Mouse (Mus musculus) bone marrow, adult 2 months (tissue): ENCODE results near the gene Rcn2. TPM values are rescaled to one million over a fixed set of nuclear protein-coding genes. Genes with fewer than 3 reads are reported as not detected.
A peak's percentile ranks its signal among the peaks of the same experiment; 100 is the strongest.

ENCODE experiments used
- H3K27ac ChIP-seq: fragments of 200-500 bp; 2 replicates; pipeline ENCODE4 v1.5.1; 2012; ENCODE audit warnings: low read depth, mild to moderate bottlenecking, control low read depth, inconsistent platforms, low read length; ENCODE audit not compliant: control insufficient read depth, poor library complexity, insufficient read depth
- H3K4me1 ChIP-seq: fragments of 200-500 bp; 2 replicates; pipeline ENCODE4 v1.6.1; 2011; ENCODE audit warnings: low read length; ENCODE audit not compliant: control insufficient read depth, insufficient read depth
- H3K4me3 ChIP-seq: fragments of 200-500 bp; replicated peaks from 2 replicates; pipeline ENCODE3; 2011; ENCODE audit warnings: mild to moderate bottlenecking, low read depth, low read length, control low read depth; ENCODE audit not compliant: control insufficient read depth
- CTCF ChIP-seq: fragments of 200-500 bp; IDR thresholded peaks from 2 replicates; pipeline ENCODE4 v1.5.1; 2011; ENCODE audit warnings: low read length, control low read depth; ENCODE audit not compliant: control insufficient read depth, insufficient read depth
- POLR2A ChIP-seq: fragments of 200-500 bp; IDR thresholded peaks from 2 replicates; pipeline ENCODE4 v1.6.1; 2011; ENCODE audit warnings: low read depth, mild to moderate bottlenecking, control low read depth, low read length, borderline replicate concordance; ENCODE audit not compliant: control insufficient read depth
- WGBS: fragments of 180-500 bp; shearing (Covaris S2); methylation state at CpG from one replicate; pipeline ENCODE4 v1.1.7; 2018; 5-methylcytosine and 5-hydroxymethylcytosine counted together
- polyA plus RNA-seq: library from polyadenylated mRNA; stranded (reverse); fragments of >200 nt; gene quantifications from 2 replicates; pipeline ENCODE4 v1.2.4, GENCODE M21; 2011; ENCODE audit warnings: low replicate concordance; ENCODE audit not compliant: missing spikeins, insufficient read depth, insufficient read length

The Rcn2 gene
- polyA plus RNA-seq, 1 experiment = 10.1 TPM

DNA sequence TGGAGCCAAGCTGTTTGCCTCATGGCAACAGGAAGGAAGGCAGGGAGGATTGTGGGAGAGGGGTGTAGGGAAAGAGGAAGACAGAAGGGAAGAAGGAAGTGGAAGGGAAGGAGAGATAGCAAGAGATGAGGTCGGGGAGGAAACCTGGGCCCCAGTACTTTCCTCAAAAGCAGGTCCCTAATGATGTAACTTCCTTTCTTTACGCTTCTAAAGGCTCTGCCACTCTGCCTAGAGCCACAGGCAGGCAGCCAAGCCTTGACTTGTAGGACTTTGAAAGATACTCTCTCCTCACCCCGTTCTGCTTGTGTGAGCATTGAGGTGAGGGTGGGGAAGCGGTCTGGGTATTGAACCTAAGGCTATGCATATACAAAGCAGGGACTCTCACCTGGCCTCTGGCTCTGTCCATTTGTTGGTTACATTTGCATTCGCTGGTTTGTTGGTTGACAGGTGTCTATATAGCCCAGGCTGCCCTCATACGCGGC, 58.4 kb downstream of the Rcn2 start:
- TF ChIP-seq CTCF = no peak
- TF ChIP-seq POLR2A = no peak
- Histone ChIP-seq H3K27ac (peak overlapping the region; percentile 29; the same call in 1 of the 2 replicates), H3K4me3 (no peak overlapping the region), H3K4me1 (peaks cover 26% of the 10 kb centered on the region)
- WGBS = 30% methylated on average over 7 of the region's 7 CpGs

DNA sequence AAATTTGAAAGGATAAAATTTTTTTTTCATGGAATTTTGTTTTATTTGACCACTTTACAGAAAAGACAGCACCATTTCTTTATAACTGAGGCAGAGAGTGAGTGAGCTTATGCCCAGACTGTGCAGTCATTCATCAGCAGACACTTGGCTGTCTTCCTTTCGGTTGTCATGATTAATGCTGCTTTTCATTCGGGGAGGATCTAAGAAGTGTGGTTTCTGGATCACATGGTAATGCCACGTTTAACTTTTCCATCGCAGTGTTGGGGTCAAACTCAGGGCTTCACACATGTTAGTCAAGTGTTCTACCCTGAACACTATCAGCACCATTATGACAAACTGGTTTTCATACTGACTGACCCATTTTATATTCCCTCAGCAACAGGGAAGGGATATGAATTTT, 59.4 kb downstream of the Rcn2 start:
- Histone ChIP-seq H3K27ac (no peak overlapping the region), H3K4me1 (peaks cover 26% of the 10 kb centered on the region), H3K4me3 (no peak overlapping the region)
- WGBS = 15% methylated on average over 4 of the region's 4 CpGs
- TF ChIP-seq CTCF (no peak), POLR2A (no peak)

DNA sequence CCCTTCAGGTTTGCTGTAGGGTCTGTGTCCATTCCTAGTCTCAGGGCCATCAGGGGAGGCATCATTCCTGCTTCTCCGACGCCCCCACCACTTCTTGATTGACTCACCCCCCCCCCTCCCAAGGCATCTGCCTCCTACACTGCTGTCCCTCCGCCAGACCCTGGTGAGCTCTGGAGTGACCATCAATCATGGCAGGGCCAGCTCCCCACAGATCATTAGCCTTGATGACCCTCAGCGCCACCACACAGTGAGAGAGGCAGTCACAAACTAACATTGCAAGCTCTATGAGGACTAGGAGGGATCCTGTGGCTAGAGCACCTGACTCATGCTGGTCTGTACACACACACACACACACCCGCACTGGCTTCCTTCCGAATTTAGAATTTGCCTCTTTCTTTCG, 63.3 kb downstream of the Rcn2 start:
- Histone ChIP-seq H3K4me1 (peaks cover 36% of the 10 kb centered on the region), H3K27ac (peak overlapping the region; percentile 88), H3K4me3 (no peak overlapping the region)
- 26% methylated on average over 7 of the region's 7 CpGs for WGBS
- no peak for TF ChIP-seq POLR2A
- no peak for TF ChIP-seq CTCF

DNA sequence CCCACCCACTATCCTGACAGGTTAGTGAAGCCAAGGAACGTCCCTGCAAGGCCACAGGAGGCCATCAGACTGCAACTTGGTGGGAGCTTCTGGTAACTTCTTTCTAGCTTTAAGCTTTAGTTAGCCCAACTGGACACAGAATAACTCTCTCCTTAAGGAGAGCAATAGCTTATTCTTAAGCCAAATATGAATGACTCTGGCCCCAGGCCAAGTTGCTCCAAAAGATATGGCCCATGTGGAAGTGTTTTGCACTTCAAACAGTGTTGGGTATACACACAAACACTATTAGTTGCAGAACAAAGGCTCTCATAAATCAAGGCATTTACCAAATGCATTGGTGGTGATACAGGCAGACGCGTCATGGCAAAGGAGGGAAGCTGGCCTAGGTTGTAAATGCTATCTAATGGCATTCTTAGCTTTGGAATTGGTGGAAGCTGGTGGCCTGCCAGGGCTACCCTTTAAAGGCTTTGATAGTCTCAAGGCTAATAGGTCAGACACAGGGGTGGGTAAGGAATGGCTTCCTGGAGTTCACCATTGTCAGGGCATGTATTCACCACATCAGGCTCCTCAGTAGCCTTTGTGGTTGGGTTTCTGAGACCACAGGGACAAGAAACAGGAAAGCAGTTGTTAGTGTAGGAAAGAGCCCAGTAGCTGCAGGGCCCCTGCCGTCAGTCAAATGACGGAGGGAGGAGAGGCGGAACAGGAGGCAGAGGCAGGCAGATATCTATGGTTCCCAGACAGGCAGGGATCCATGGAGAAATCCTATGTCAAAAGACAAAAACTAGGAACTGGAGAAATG, 64.8 kb downstream of the Rcn2 start:
- WGBS = 20% methylated on average over 6 of the region's 6 CpGs
- H3K4me1 ChIP-seq = peaks cover 33% of the 10 kb centered on the region
- TF ChIP-seq POLR2A (no peak), CTCF (no peak)
- H3K4me3 ChIP-seq = no peak overlapping the region
- peak overlapping the region; percentile 71 for H3K27ac ChIP-seq

DNA sequence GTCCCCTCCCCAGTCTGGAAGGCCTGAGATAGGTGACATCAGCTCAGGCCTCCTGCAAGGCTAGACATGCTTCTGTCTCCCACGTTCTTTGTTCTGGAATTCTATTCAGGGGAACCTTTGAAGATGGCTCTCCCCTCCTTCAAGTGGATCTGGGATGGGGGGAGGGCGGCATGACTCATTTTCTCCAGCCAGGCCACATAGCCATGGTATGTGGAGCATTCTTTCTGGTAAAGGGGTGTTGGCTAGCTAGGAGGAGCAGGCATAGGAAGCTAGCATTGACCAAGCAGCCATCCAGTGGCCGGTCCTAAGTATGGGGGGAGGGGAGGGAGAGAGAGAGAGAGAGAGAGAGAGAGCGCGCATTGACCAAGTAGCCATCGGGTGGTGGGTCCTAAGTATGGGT, 65.9 kb downstream of the Rcn2 start:
- Histone ChIP-seq H3K27ac (peak overlapping the region; percentile 74), H3K4me1 (peaks cover 33% of the 10 kb centered on the region), H3K4me3 (no peak overlapping the region)
- 49% methylated on average over 6 of the region's 6 CpGs for WGBS
- TF ChIP-seq CTCF (no peak), POLR2A (no peak)

DNA sequence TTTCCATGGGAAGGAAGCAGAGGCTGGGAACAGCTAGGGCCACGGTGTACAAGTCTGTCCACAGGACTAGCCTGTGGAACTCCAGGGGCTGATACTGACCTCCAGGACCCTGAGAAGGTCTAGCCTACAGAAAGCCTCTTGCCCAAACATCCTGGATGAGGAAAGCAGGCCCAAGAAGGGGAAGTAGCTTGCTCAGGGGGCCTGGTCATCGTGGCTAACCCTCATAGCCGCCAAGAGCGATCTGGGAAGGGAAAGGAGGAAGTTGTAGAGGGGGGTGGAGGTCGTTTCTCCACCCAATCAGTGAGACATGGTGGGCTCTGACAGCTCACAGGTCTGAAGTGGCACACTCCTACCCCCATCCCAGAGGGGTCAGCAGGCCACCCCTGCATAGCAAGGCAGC, 66.5 kb downstream of the Rcn2 start:
- TF ChIP-seq CTCF (no peak), POLR2A (no peak)
- 14% methylated on average over 5 of the region's 5 CpGs for WGBS
- Histone ChIP-seq H3K4me1 (peaks cover 29% of the 10 kb centered on the region), H3K4me3 (no peak overlapping the region), H3K27ac (peak overlapping the region; percentile 81)

Other genes with a start within 250 kb of the Rcn2 start
- 11.6 and 29.4 TPM in 2 replicates for gene Scaper, start 103.7 kb upstream of the Rcn2 start, polyA plus RNA-seq
- not detected in 2 replicates for gene 4930563M21Rik, start 31.3 kb upstream of the Rcn2 start, polyA plus RNA-seq
- gene Pstpip1, start 48.1 kb downstream of the Rcn2 start, polyA plus RNA-seq = 63.2 and 115 TPM in 2 replicates
- 3.2 and 9.4 TPM in 2 replicates for gene Tspan3, start 123.6 kb downstream of the Rcn2 start, polyA plus RNA-seq